Mouse (Mus musculus): ENCODE measurements around the gene Lfng. TPM values are rescaled to one million over a fixed set of nuclear protein-coding genes. Genes with fewer than 3 reads are reported as not detected.

The Lfng gene
- polyA plus RNA-seq, 1 experiment from 2014 or later = 15.4 TPM

- H3K4me2 ChIP-seq (ENCODE audit: low read length) = no peak overlapping the region
- 29% methylated on average over 6 of the region's 6 CpGs for WGBS
- no peaks in the 10 kb centered on the region for H3K9me3 ChIP-seq (ENCODE audit: control insufficient read depth, low read length)
- peaks cover 29% of the 10 kb centered on the region; the same call in 1 of the 2 replicates for H3K4me1 ChIP-seq (replicated peaks; ENCODE audit: control insufficient read depth, insufficient read depth, low read length)
- ATAC-seq (replicated peaks; ENCODE audit: low FRiP score, low TSS enrichment, low read depth) = peak; percentile 18; the same call in 1 of the 2 replicates
- no peak overlapping the region for H3K27ac ChIP-seq (ENCODE audit: low read depth)
- H3K36me3 ChIP-seq (ENCODE audit: control insufficient read depth, insufficient read depth, low read length) = no peaks in the 10 kb centered on the region
- H3K4me3 ChIP-seq (ENCODE audit: low read depth, low read length) = no peak overlapping the region
- H3K9ac ChIP-seq (ENCODE audit: low read length) = no peak overlapping the region
- DNase-seq (ENCODE audit: low spot score) = no peak
- H3K27me3 ChIP-seq (replicated peaks; ENCODE audit: control insufficient read depth, insufficient read depth, low read length) = no peaks in the 10 kb centered on the region
Measured at GRCm38 (mm10) chr5:140579771-140580170, 27.3 kb upstream of the Lfng start.

- Histone ChIP-seq H3K9me3 (ENCODE audit: control insufficient read depth, low read length) (no peaks in the 10 kb centered on the region), H3K4me3 (ENCODE audit: low read depth, low read length) (no peak overlapping the region), H3K27ac (ENCODE audit: low read depth) (peak overlapping the region; percentile 43; the same call in 1 of the 2 replicates), H3K36me3 (ENCODE audit: control insufficient read depth, insufficient read depth, low read length) (no peaks in the 10 kb centered on the region), H3K27me3 (replicated peaks; ENCODE audit: control insufficient read depth, insufficient read depth, low read length) (no peaks in the 10 kb centered on the region), H3K4me1 (replicated peaks; ENCODE audit: control insufficient read depth, insufficient read depth, low read length) (peaks cover 29% of the 10 kb centered on the region), H3K9ac (ENCODE audit: low read length) (no peak overlapping the region), H3K4me2 (ENCODE audit: low read length) (no peak overlapping the region)
- 0 out of 2 replicates have a peak, but pooled peaks have one; percentile 33 for ATAC-seq (replicated peaks; ENCODE audit: low FRiP score, low TSS enrichment, low read depth)
- DNase-seq (ENCODE audit: low spot score) = no peak
- 7% methylated on average over 5 of the region's 5 CpGs for WGBS
Measured at GRCm38 (mm10) chr5:140581569-140581968, 25.6 kb upstream of the Lfng start.

- no peaks in the 10 kb centered on the region for H3K36me3 ChIP-seq (ENCODE audit: control insufficient read depth, insufficient read depth, low read length)
- no peak overlapping the region for H3K4me2 ChIP-seq (ENCODE audit: low read length)
- no peak overlapping the region for H3K4me3 ChIP-seq (ENCODE audit: low read depth, low read length)
- DNase-seq (ENCODE audit: low spot score) = no peak
- peaks cover 29% of the 10 kb centered on the region for H3K4me1 ChIP-seq (replicated peaks; ENCODE audit: control insufficient read depth, insufficient read depth, low read length)
- ATAC-seq (replicated peaks; ENCODE audit: low FRiP score, low TSS enrichment, low read depth) = no peak
- no peak overlapping the region for H3K9ac ChIP-seq (ENCODE audit: low read length)
- no peak overlapping the region for H3K27ac ChIP-seq (ENCODE audit: low read depth)
- no peaks in the 10 kb centered on the region for H3K27me3 ChIP-seq (replicated peaks; ENCODE audit: control insufficient read depth, insufficient read depth, low read length)
- 38% methylated on average over 8 of the region's 8 CpGs for WGBS
- no peaks in the 10 kb centered on the region for H3K9me3 ChIP-seq (ENCODE audit: control insufficient read depth, low read length)
Measured at GRCm38 (mm10) chr5:140582995-140583731, 24.0 kb upstream of the Lfng start.

- H3K4me1 ChIP-seq (replicated peaks; ENCODE audit: control insufficient read depth, insufficient read depth, low read length) = peaks cover 28% of the 10 kb centered on the region
- no peaks in the 10 kb centered on the region for H3K36me3 ChIP-seq (ENCODE audit: control insufficient read depth, insufficient read depth, low read length)
- no peak overlapping the region for H3K4me3 ChIP-seq (ENCODE audit: low read depth, low read length)
- no peak overlapping the region for H3K27ac ChIP-seq (ENCODE audit: low read depth)
- H3K9me3 ChIP-seq (ENCODE audit: control insufficient read depth, low read length) = no peaks in the 10 kb centered on the region
- ATAC-seq (replicated peaks; ENCODE audit: low FRiP score, low TSS enrichment, low read depth) (no peak), DNase-seq (ENCODE audit: low spot score) (no peak)
- H3K4me2 ChIP-seq (ENCODE audit: low read length) = no peak overlapping the region
- H3K9ac ChIP-seq (ENCODE audit: low read length) = no peak overlapping the region
- H3K27me3 ChIP-seq (replicated peaks; ENCODE audit: control insufficient read depth, insufficient read depth, low read length) = no peaks in the 10 kb centered on the region
- WGBS = 47% methylated on average over 6 of the region's 6 CpGs
Measured at GRCm38 (mm10) chr5:140583732-140584368, 23.3 kb upstream of the Lfng start.

GRCm38 (mm10) chr5:140589082-140589774 lies 17.9 kb upstream of the Lfng start:
- WGBS = 85% methylated on average over 16 of the region's 16 CpGs
- H3K9me3 ChIP-seq (ENCODE audit: control insufficient read depth, low read length) = no peaks in the 10 kb centered on the region
- H3K27ac ChIP-seq (ENCODE audit: low read depth) = no peak overlapping the region
- DNase-seq (ENCODE audit: low spot score) = no peak
- no peaks in the 10 kb centered on the region for H3K27me3 ChIP-seq (replicated peaks; ENCODE audit: control insufficient read depth, insufficient read depth, low read length)
- ATAC-seq (replicated peaks; ENCODE audit: low FRiP score, low TSS enrichment, low read depth) = no peak
- no peak overlapping the region for H3K9ac ChIP-seq (ENCODE audit: low read length)
- no peaks in the 10 kb centered on the region; the same call in 1 of the 2 replicates for H3K4me1 ChIP-seq (replicated peaks; ENCODE audit: control insufficient read depth, insufficient read depth, low read length)
- H3K4me3 ChIP-seq (ENCODE audit: low read depth, low read length) = no peak overlapping the region
- no peak overlapping the region for H3K4me2 ChIP-seq (ENCODE audit: low read length)
- H3K36me3 ChIP-seq (ENCODE audit: control insufficient read depth, insufficient read depth, low read length) = no peaks in the 10 kb centered on the region

- Histone ChIP-seq H3K4me1 (replicated peaks; ENCODE audit: control insufficient read depth, insufficient read depth, low read length) (peaks cover 14% of the 10 kb centered on the region), H3K27me3 (replicated peaks; ENCODE audit: control insufficient read depth, insufficient read depth, low read length) (no peaks in the 10 kb centered on the region), H3K9ac (ENCODE audit: low read length) (no peak overlapping the region), H3K27ac (ENCODE audit: low read depth) (no peak overlapping the region), H3K9me3 (ENCODE audit: control insufficient read depth, low read length) (no peaks in the 10 kb centered on the region), H3K4me3 (ENCODE audit: low read depth, low read length) (no peak overlapping the region), H3K4me2 (ENCODE audit: low read length) (no peak overlapping the region), H3K36me3 (ENCODE audit: control insufficient read depth, insufficient read depth, low read length) (no peaks in the 10 kb centered on the region)
- 86% methylated on average over 5 of the region's 5 CpGs for WGBS
- no peak for ATAC-seq (replicated peaks; ENCODE audit: low FRiP score, low TSS enrichment, low read depth)
- no peak for DNase-seq (ENCODE audit: low spot score)
Measured at GRCm38 (mm10) chr5:140594846-140595245, 12.3 kb upstream of the Lfng start.

GRCm38 (mm10) chr5:140596426-140596825 lies 10.7 kb upstream of the Lfng start:
- ATAC-seq (replicated peaks; ENCODE audit: low FRiP score, low TSS enrichment, low read depth) (peak; percentile 45), DNase-seq (ENCODE audit: low spot score) (no peak)
- H3K4me2 ChIP-seq (ENCODE audit: low read length) = no peak overlapping the region

GRCm38 (mm10) chr5:140596927-140597588 lies 10.1 kb upstream of the Lfng start:
- Histone ChIP-seq H3K27ac (ENCODE audit: low read depth) (no peak overlapping the region), H3K9ac (ENCODE audit: low read length) (0 out of 2 replicates have a peak overlapping the region, but pooled peaks have one; percentile 1)

More at GRCm38 (mm10) chr5:140596426-140596825, 10.7 kb upstream of the Lfng start:
- Histone ChIP-seq H3K9ac (ENCODE audit: low read length) (no peak overlapping the region), H3K4me3 (ENCODE audit: low read depth, low read length) (no peak overlapping the region), H3K36me3 (ENCODE audit: control insufficient read depth, insufficient read depth, low read length) (no peaks in the 10 kb centered on the region), H3K4me1 (replicated peaks; ENCODE audit: control insufficient read depth, insufficient read depth, low read length) (peaks cover 14% of the 10 kb centered on the region), H3K27ac (ENCODE audit: low read depth) (no peak overlapping the region), H3K9me3 (ENCODE audit: control insufficient read depth, low read length) (no peaks in the 10 kb centered on the region), H3K27me3 (replicated peaks; ENCODE audit: control insufficient read depth, insufficient read depth, low read length) (no peaks in the 10 kb centered on the region)
- 31% methylated on average over 3 of the region's 3 CpGs for WGBS

More at GRCm38 (mm10) chr5:140596927-140597588, 10.1 kb upstream of the Lfng start:
- Histone ChIP-seq H3K9me3 (ENCODE audit: control insufficient read depth, low read length) (no peaks in the 10 kb centered on the region), H3K4me1 (replicated peaks; ENCODE audit: control insufficient read depth, insufficient read depth, low read length) (peaks cover 14% of the 10 kb centered on the region), H3K4me3 (ENCODE audit: low read depth, low read length) (no peak overlapping the region), H3K4me2 (ENCODE audit: low read length) (no peak overlapping the region), H3K27me3 (replicated peaks; ENCODE audit: control insufficient read depth, insufficient read depth, low read length) (no peaks in the 10 kb centered on the region), H3K36me3 (ENCODE audit: control insufficient read depth, insufficient read depth, low read length) (no peaks in the 10 kb centered on the region)
- WGBS = 50% methylated on average over 18 of the region's 18 CpGs
- peak; percentile 33 for ATAC-seq (replicated peaks; ENCODE audit: low FRiP score, low TSS enrichment, low read depth)
- DNase-seq (ENCODE audit: low spot score) = no peak

Data from intestine, embryonic 14.5 days (tissue).